Mouse (Mus musculus): Measurements from ENCODE around the gene Usp7.

Gene Usp7

GRCm38 (mm10) chr16:8671551-8672349 lies 120.4 kb downstream of the Usp7 start, which contains the start of gene Carhsp1:
TSS of gene Carhsp1 (minus strand) at chr16:8672155.
- WGBS: 1% methylated on average over 66 of the region's 67 CpGs

GRCm38 (mm10) chr16:8670041-8671035 lies 121.8 kb downstream of the Usp7 start:
- 27% methylated on average over 15 of the region's 15 CpGs for WGBS

GRCm38 (mm10) chr16:8669432-8669831 lies 122.7 kb downstream of the Usp7 start:
- 66% methylated on average over 5 of the region's 5 CpGs for WGBS

GRCm38 (mm10) chr16:8668386-8668785 lies 123.7 kb downstream of the Usp7 start:
- 72% methylated on average over 2 of the region's 2 CpGs for WGBS

GRCm38 (mm10) chr16:8667814-8668213 lies 124.3 kb downstream of the Usp7 start:
- 80% methylated on average over 4 of the region's 4 CpGs for WGBS

GRCm38 (mm10) chr16:8667261-8667660 lies 124.8 kb downstream of the Usp7 start:
- 73% methylated on average over 7 of the region's 7 CpGs for WGBS

- 67% methylated on average over 2 of the region's 2 CpGs for WGBS
Measured at GRCm38 (mm10) chr16:8666452-8666851, 125.7 kb downstream of the Usp7 start.

- 77% methylated on average over 5 of the region's 5 CpGs for WGBS
Measured at GRCm38 (mm10) chr16:8665367-8665766, 126.7 kb downstream of the Usp7 start.

GRCm38 (mm10) chr16:8663606-8664539 lies 128.2 kb downstream of the Usp7 start:
- 71% methylated on average over 24 of the region's 24 CpGs for WGBS

GRCm38 (mm10) chr16:8663022-8663421 lies 129.1 kb downstream of the Usp7 start:
- 54% methylated on average over 2 of the region's 2 CpGs for WGBS

- 71% methylated on average over 4 of the region's 4 CpGs for WGBS
Measured at GRCm38 (mm10) chr16:8658764-8659163, 133.3 kb downstream of the Usp7 start.

GRCm38 (mm10) chr16:8658349-8658748 lies 133.8 kb downstream of the Usp7 start:
- WGBS: 81% methylated on average over 4 of the region's 4 CpGs

GRCm38 (mm10) chr16:8656256-8656655 lies 135.9 kb downstream of the Usp7 start:
- 85% methylated on average over 2 of the region's 2 CpGs for WGBS

GRCm38 (mm10) chr16:8655599-8655998 lies 136.5 kb downstream of the Usp7 start:
- 86% methylated on average over 9 of the region's 9 CpGs for WGBS

- WGBS: 73% methylated on average over 6 of the region's 6 CpGs
Measured at GRCm38 (mm10) chr16:8655108-8655507, 137.0 kb downstream of the Usp7 start.

- over 99% methylated on average over 3 of the region's 3 CpGs for WGBS
Measured at GRCm38 (mm10) chr16:8650007-8650406, 142.1 kb downstream of the Usp7 start.

GRCm38 (mm10) chr16:8645546-8645945 lies 146.6 kb downstream of the Usp7 start:
- 66% methylated on average over 6 of the region's 6 CpGs for WGBS

GRCm38 (mm10) chr16:8643855-8644254 lies 148.3 kb downstream of the Usp7 start:
- 72% methylated on average over 2 of the region's 2 CpGs for WGBS
